Mouse (Mus musculus) limb, embryonic 14.5 days (tissue): ENCODE measurements around the gene Brip1. TPM values are rescaled to one million over a fixed set of nuclear protein-coding genes. Genes with fewer than 3 reads are reported as not detected.

Experiments used
- ATAC-seq: fragments of 200-750 bp; cut with Nextera tagmentation; 2 replicates; pipeline ENCODE4 v1.8.0; 2017; ENCODE audit warnings: low read depth, moderate number of reproducible peaks, moderate TSS enrichment; ENCODE audit not compliant: low FRiP score
- DNase-seq: peaks from one replicate; pipeline ENCODE4 v3.0.0-alpha.2; 2015; ENCODE audit warnings: low spot score
- H3K27ac ChIP-seq: fragments of 300-500 bp; sonication (generic); replicated peaks from 2 replicates; pipeline ENCODE4 v1.5.1; 2014; ENCODE audit warnings: low read depth, mild to moderate bottlenecking, low read length, moderate library complexity, mixed read lengths
- H3K27me3 ChIP-seq: fragments of 300-500 bp; sonication (generic); 2 replicates; pipeline ENCODE4 v1.6.1; 2014; ENCODE audit warnings: low read length, mixed read lengths; ENCODE audit not compliant: control insufficient read depth, insufficient read depth
- H3K36me3 ChIP-seq: fragments of 300-500 bp; sonication (generic); 2 replicates; pipeline ENCODE4 v1.6.1; 2014; ENCODE audit warnings: mild to moderate bottlenecking, low read length, moderate library complexity, mixed read lengths; ENCODE audit not compliant: control insufficient read depth, insufficient read depth
- H3K4me1 ChIP-seq: fragments of 300-500 bp; sonication (generic); 2 replicates; pipeline ENCODE4 v1.6.1; 2014; ENCODE audit warnings: antibody characterized with exemption, low read length, mixed read lengths; ENCODE audit not compliant: control insufficient read depth, insufficient read depth
- H3K4me2 ChIP-seq: fragments of 300-500 bp; sonication (generic); replicated peaks from 2 replicates; pipeline ENCODE4 v1.6.1; 2014; ENCODE audit warnings: low read depth, mild to moderate bottlenecking, low read length, moderate library complexity; ENCODE audit not compliant: severe bottlenecking
- H3K4me3 ChIP-seq: fragments of 300-500 bp; sonication (generic); replicated peaks from 2 replicates; pipeline ENCODE4 v1.5.1; 2014; ENCODE audit warnings: low read length
- H3K9ac ChIP-seq: fragments of 300-500 bp; sonication (generic); 2 replicates; pipeline ENCODE4 v1.6.1; 2014; ENCODE audit warnings: mild to moderate bottlenecking, low read depth, low read length, moderate library complexity; ENCODE audit not compliant: severe bottlenecking
- H3K9me3 ChIP-seq: fragments of 300-500 bp; sonication (generic); 2 replicates; pipeline ENCODE4 v1.6.1; 2016; ENCODE audit warnings: low read length; ENCODE audit not compliant: control insufficient read depth
- POLR2A ChIP-seq: fragments of 200-500 bp; IDR thresholded peaks from 2 replicates; pipeline ENCODE4 v1.8.0; 2012; ENCODE audit warnings: inconsistent platforms, mild to moderate bottlenecking, moderate library complexity, borderline replicate concordance; ENCODE audit not compliant: insufficient read depth, insufficient read length; ENCODE audit errors: extremely low read depth
- WGBS: fragments of 180-500 bp; shearing (Covaris S2); extraction: QIAGEN DNeasy Blood & Tissue Kit; methylation state at CpG from one replicate; pipeline ENCODE4 v1.1.7; 2014; 5-methylcytosine and 5-hydroxymethylcytosine counted together
- polyA plus RNA-seq, 2 experiments: library from polyadenylated mRNA; depleted of rRNA in 1 of 2; stranded (reverse) in 1 of 2; unstranded in 1 of 2; fragments of >200 nt; fragmentation: Nextera tagmentation in 1 of 2; extraction: Ambion mirVana in 1 of 2; gene quantifications; 2 replicates each; pipeline versions ENCODE4 v1.2.1 to v1.2.3; 2012 to 2014

Brip1 gene
- polyA plus RNA-seq, 2 experiments: 5.1 to 8.8 TPM

DNA sequence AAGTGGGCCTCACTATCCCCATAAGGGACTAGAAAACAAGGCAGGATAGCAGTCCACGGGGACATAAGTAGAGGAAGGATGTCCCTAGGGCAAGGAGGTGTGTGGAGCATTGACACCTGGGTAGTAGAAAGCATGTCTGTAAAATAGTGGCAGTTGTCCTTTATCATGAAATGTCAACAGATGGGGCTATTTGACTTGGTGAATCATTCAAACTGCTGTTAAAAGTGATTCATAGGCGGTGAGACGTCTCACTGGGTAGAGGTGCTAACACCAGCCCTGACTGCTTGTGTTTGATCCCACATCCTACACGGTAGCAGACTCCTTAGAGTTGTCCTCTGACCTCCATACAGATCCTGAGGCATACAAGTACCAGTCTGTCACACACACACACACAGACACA is 168.1 kb downstream of the Brip1 start:
- no peak for TF ChIP-seq POLR2A
- ATAC-seq (no peak), DNase-seq (no peak)
- H3K4me1 ChIP-seq: peaks cover 5% of the 10 kb centered on the region; the same call in 1 of the 2 replicates
- no peak overlapping the region for H3K4me3 ChIP-seq
- H3K9me3 ChIP-seq: no peaks in the 10 kb centered on the region
- 55% methylated on average over 4 of the region's 4 CpGs for WGBS
- no peak overlapping the region for H3K27ac ChIP-seq
- no peak overlapping the region for H3K9ac ChIP-seq
- H3K4me2 ChIP-seq: no peak overlapping the region
- H3K27me3 ChIP-seq: no peaks in the 10 kb centered on the region
- no peaks in the 10 kb centered on the region for H3K36me3 ChIP-seq

GRCm38 (mm10) chr11:86028034-86028433 is 173.0 kb downstream of the Brip1 start:
- H3K27ac ChIP-seq: peak overlapping the region; percentile 69

DNA sequence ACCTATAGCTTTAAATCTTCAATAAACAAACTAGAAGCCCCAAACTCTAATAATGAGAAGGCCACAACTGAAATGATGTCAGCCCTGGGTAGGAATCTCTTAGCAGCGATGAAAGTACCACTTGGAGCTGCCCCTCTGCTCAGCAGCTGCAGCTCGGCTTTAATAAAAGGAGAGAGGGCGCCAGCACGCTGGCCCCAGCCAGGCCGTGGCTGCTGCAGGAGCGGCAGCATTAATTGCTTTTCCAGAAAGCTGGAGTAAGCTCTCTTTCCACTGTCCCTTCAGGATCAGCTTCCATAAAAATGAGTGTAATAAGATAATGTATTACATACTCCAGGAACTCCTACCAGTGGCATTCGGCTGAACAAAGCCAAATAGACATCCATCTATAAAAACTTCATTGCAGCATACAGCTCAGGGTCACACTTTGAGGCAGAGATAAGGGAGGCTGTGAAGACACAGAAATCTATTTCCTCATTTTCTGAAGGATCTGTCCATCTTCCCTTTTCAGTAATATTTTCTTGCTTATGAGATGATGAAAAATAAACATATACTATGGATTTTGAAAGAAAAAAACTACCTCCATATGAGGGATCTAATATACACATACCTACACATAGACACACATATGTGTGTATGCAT is 174.3 kb downstream of the Brip1 start:
- H3K4me2 ChIP-seq: no peak overlapping the region
- no peak overlapping the region for H3K4me3 ChIP-seq
- no peak overlapping the region for H3K9ac ChIP-seq
- peak; percentile 38; the same call in 1 of the 2 replicates for ATAC-seq
- WGBS: 5% methylated on average over 7 of the region's 7 CpGs
- no peak for TF ChIP-seq POLR2A
- H3K4me1 ChIP-seq: peaks cover 41% of the 10 kb centered on the region
- H3K9me3 ChIP-seq: no peaks in the 10 kb centered on the region
- no peaks in the 10 kb centered on the region for H3K36me3 ChIP-seq
- H3K27ac ChIP-seq: peak overlapping the region; percentile 59; the same call in 1 of the 2 replicates
- no peaks in the 10 kb centered on the region for H3K27me3 ChIP-seq
- DNase-seq: peak; percentile 69

More at GRCm38 (mm10) chr11:86028034-86028433, 173.0 kb downstream of the Brip1 start:
- Histone ChIP-seq H3K9me3 (no peaks in the 10 kb centered on the region), H3K27me3 (no peaks in the 10 kb centered on the region), H3K4me3 (no peak overlapping the region), H3K9ac (no peak overlapping the region), H3K36me3 (no peaks in the 10 kb centered on the region), H3K4me1 (peaks cover 31% of the 10 kb centered on the region), H3K4me2 (peak overlapping the region; percentile 21; the same call in 1 of the 2 replicates)
- ATAC-seq (peak; percentile 85), DNase-seq (peak; percentile 90)
- no peak for TF ChIP-seq POLR2A
- WGBS: 12% methylated on average over 5 of the region's 5 CpGs

DNA sequence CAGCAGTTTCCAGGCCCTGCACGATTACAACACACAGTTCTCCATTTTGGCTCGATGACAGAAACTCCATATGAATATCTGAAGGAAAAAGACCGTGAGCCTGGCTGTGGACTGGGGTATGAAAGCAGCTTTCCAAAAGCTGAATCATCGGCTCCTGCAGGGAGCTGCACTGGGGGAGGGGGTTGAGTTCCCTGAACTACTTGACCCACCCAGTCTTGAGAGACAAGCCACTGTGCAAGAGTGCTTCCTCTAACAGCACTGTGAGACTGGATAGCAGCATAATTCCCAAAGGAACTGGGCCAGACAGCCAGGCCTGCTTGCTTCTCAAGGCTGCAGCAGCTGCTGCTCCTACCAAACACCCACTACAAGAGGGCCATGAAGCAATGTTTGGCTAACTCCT is 178.6 kb downstream of the Brip1 start:
- no peak for TF ChIP-seq POLR2A
- Histone ChIP-seq H3K4me2 (no peak overlapping the region), H3K4me3 (no peak overlapping the region), H3K9me3 (no peaks in the 10 kb centered on the region), H3K27me3 (no peaks in the 10 kb centered on the region), H3K27ac (peak overlapping the region; percentile 65), H3K9ac (no peak overlapping the region), H3K36me3 (no peaks in the 10 kb centered on the region), H3K4me1 (peaks cover 40% of the 10 kb centered on the region)
- 20% methylated on average over 4 of the region's 4 CpGs for WGBS
- DNase-seq (peak; percentile 89), ATAC-seq (peak; percentile 73)

DNA sequence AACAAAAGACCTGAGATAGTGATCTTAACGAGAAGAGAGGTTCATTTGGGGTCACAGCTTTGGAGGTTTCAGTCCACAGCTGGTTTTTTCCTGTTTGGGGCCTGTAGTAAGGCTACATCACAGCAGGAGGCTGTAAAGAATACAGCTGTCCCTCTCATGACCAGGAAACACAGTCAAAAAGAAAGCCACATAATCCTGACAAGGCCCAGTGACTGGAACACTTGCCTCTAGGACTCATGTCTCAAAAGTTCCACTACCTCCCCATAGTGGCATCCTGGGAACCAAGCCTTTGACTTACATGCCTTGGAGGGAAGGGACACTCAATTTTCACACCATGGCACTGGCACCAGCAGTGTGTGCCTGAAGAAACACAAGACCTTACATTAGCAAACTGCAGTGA is 181.0 kb downstream of the Brip1 start:
- H3K9me3 ChIP-seq: no peaks in the 10 kb centered on the region
- H3K4me3 ChIP-seq: no peak overlapping the region
- DNase-seq: no peak
- no peak for TF ChIP-seq POLR2A
- 31% methylated on average over 1 of the region's 1 CpGs for WGBS
- H3K27me3 ChIP-seq: no peaks in the 10 kb centered on the region
- H3K27ac ChIP-seq: no peak overlapping the region
- H3K9ac ChIP-seq: no peak overlapping the region
- no peak for ATAC-seq
- H3K4me2 ChIP-seq: no peak overlapping the region
- peaks cover 22% of the 10 kb centered on the region for H3K4me1 ChIP-seq
- H3K36me3 ChIP-seq: no peaks in the 10 kb centered on the region
